Mouse (Mus musculus) kidney, embryonic 15.5 days (tissue): ENCODE results near the gene Nptn. TPM values are rescaled to one million over a fixed set of nuclear protein-coding genes. Genes with fewer than 3 reads are reported as not detected.

ENCODE experiments used
- ATAC-seq: fragments of 200-750 bp; cut with Nextera tagmentation; replicated peaks from 2 replicates; pipeline ENCODE4 v1.8.0; 2017; ENCODE audit warnings: moderate TSS enrichment; ENCODE audit not compliant: low FRiP score
- H3K27ac ChIP-seq: fragments of 300-500 bp; sonication (generic); 2 replicates; pipeline ENCODE4 v1.5.1; 2015; ENCODE audit warnings: mild to moderate bottlenecking, inconsistent platforms
- H3K27me3 ChIP-seq: fragments of 300-500 bp; sonication (generic); 2 replicates; pipeline ENCODE4 v1.6.1; 2015; ENCODE audit warnings: inconsistent platforms
- H3K36me3 ChIP-seq: fragments of 300-500 bp; sonication (generic); 2 replicates; pipeline ENCODE4 v1.6.1; 2015; ENCODE audit warnings: inconsistent platforms
- H3K4me1 ChIP-seq: fragments of 300-500 bp; sonication (generic); 2 replicates; pipeline ENCODE4 v1.6.1; 2015; ENCODE audit warnings: inconsistent platforms
- H3K4me2 ChIP-seq: fragments of 300-500 bp; sonication (generic); 2 replicates; pipeline ENCODE4 v1.6.1; 2015; ENCODE audit warnings: moderate library complexity, mild to moderate bottlenecking, inconsistent platforms
- H3K4me3 ChIP-seq: fragments of 300-500 bp; sonication (generic); replicated peaks from 2 replicates; pipeline ENCODE4 v1.5.1; 2015; ENCODE audit warnings: mild to moderate bottlenecking, inconsistent platforms
- H3K9ac ChIP-seq: fragments of 300-500 bp; sonication (generic); 2 replicates; pipeline ENCODE4 v1.6.1; 2015; ENCODE audit warnings: mild to moderate bottlenecking, inconsistent platforms
- H3K9me3 ChIP-seq: fragments of 300-500 bp; sonication (generic); replicated peaks from 2 replicates; pipeline ENCODE4 v1.6.1; 2016; ENCODE audit warnings: inconsistent platforms
- WGBS: fragments of 180-500 bp; shearing (Covaris S2); methylation state at CpG from one replicate; pipeline ENCODE4 v1.1.7; 2015; ENCODE audit warnings: mixed read lengths; 5-methylcytosine and 5-hydroxymethylcytosine counted together
- polyA plus RNA-seq: library from polyadenylated mRNA; unstranded; fragments of >200 nt; fragmentation: Nextera tagmentation; extraction: Ambion mirVana; gene quantifications from 2 replicates; pipeline ENCODE4 v1.2.1, GENCODE M21; 2015

The Nptn gene
- polyA plus RNA-seq: 124 and 136 TPM in 2 replicates

GRCm38 (mm10) chr9:58581958-58582540, at the start of gene Nptn:
Gene Nptn (plus strand): TSS chr9:58582240.
- H3K4me3 ChIP-seq: peak within 1 kb of the TSS; percentile 95
- H3K36me3 ChIP-seq: no peaks in the 10 kb centered on the region
- ATAC-seq: peak; percentile 97
- 2% methylated on average over 42 of the region's 56 CpGs for WGBS
- H3K9me3 ChIP-seq: no peaks in the 10 kb centered on the region
- peak within 1 kb of the TSS; percentile 98 for H3K27ac ChIP-seq
- peak within 1 kb of the TSS; percentile 96 for H3K9ac ChIP-seq
- peak within 1 kb of the TSS; percentile 77 for H3K4me2 ChIP-seq
- no peaks in the 10 kb centered on the region for H3K27me3 ChIP-seq
- peaks cover 19% of the 10 kb centered on the region for H3K4me1 ChIP-seq

DNA sequence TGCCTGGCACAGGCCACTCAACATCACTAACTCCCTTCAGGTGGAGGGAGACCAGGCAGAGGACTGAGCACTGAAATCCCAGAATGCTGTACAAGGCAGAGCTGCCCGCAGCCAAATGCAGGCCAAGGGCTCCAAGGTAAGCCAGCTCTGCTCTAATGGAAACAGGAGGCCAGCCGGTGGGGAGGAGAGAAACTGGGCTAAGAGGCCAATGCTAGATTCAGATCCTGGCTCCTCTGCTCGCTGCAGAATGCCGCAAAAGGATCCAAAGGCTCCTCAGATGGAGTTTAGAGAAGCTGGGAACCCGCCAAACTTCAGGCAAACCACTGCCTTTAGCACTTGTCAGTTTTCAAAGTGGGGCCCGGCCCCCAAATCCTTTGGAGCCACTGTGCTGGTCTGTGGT, 48.7 kb upstream of the Nptn start:
- H3K27ac ChIP-seq: no peak overlapping the region
- WGBS: 94% methylated on average over 6 of the region's 6 CpGs
- H3K4me1 ChIP-seq: no peaks in the 10 kb centered on the region; the same call in 1 of the 2 replicates
- no peak overlapping the region for H3K4me3 ChIP-seq
- H3K36me3 ChIP-seq: peaks cover 64% of the 10 kb centered on the region
- H3K4me2 ChIP-seq: no peak overlapping the region
- no peak overlapping the region for H3K9ac ChIP-seq
- ATAC-seq: no peak
- no peaks in the 10 kb centered on the region for H3K27me3 ChIP-seq
- no peaks in the 10 kb centered on the region for H3K9me3 ChIP-seq

DNA sequence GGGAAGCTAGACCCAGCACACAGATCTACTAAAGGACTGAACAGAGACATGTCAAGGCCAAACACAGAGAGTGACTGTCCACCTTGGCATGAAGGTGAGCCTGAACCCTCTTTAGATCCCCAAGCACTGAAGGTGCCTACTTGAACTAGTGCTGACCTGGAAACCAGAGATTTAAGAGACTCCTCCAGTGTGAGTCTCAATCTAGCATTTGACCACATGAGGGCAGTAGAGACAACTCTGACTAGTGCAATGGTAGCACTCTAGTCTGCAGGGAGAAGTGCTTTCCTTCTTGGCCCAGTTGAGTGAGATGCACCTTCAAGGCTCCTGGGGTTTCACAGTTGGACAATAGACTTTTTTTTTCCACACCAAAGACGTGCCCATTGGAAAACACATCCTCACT, 47.3 kb upstream of the Nptn start:
- ATAC-seq: no peak
- H3K36me3 ChIP-seq: peaks cover 63% of the 10 kb centered on the region
- WGBS: 60% methylated on average over 1 of the region's 1 CpGs
- no peaks in the 10 kb centered on the region for H3K27me3 ChIP-seq
- no peaks in the 10 kb centered on the region for H3K9me3 ChIP-seq
- no peak overlapping the region for H3K9ac ChIP-seq
- H3K27ac ChIP-seq: no peak overlapping the region
- no peak overlapping the region for H3K4me3 ChIP-seq
- H3K4me1 ChIP-seq: no peaks in the 10 kb centered on the region
- no peak overlapping the region for H3K4me2 ChIP-seq

DNA sequence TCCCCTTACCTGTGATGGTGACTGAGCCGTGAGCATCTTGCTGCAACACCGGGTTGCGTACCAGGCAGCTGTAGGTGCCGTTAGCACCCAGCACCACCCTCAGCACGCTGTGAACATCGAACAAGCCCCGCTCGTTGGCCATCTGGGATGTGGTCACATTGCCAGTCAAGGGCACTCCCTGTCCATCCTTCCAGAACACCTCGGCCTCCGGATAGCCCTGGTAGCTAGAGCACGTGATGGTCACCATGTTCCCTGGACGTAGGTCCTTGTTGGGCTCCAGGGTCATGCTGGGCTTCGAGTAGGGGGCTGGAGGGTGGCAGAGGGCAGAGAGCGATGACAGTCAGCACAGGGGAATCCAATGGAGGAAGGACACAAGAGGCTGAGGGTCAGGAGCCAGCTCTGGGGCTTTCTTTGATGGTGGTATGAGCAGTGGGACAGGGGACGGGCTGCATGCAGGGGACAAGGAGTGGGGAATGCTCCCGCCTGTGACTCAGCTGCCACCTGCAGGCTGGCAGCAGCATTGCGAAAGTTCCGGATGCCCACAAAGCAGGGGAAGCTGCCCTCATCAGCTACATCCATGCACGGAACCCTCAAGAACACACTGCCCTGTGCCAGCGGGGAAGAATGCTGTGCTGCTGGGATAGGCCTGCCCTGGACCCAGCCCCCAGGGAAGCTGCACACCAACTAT, 46.4 kb upstream of the Nptn start:
- Histone ChIP-seq H3K9ac (no peak overlapping the region), H3K27me3 (no peaks in the 10 kb centered on the region), H3K4me1 (no peaks in the 10 kb centered on the region), H3K36me3 (peaks cover 57% of the 10 kb centered on the region), H3K9me3 (no peaks in the 10 kb centered on the region), H3K27ac (no peak overlapping the region), H3K4me2 (no peak overlapping the region), H3K4me3 (no peak overlapping the region)
- whole genome bisulfite sequencing: 81% methylated on average over 20 of the region's 20 CpGs
- 0 out of 2 replicates have a peak, but pooled peaks have one; percentile 25 for ATAC-seq

GRCm38 (mm10) chr9:58537774-58538173, 44.3 kb upstream of the Nptn start:
- peaks cover 13% of the 10 kb centered on the region for H3K4me1 ChIP-seq
- H3K9ac ChIP-seq: no peak overlapping the region
- H3K4me3 ChIP-seq: no peak overlapping the region
- no peak overlapping the region for H3K4me2 ChIP-seq
- 83% methylated on average over 3 of the region's 3 CpGs for WGBS
- no peak overlapping the region for H3K27ac ChIP-seq
- H3K27me3 ChIP-seq: no peaks in the 10 kb centered on the region
- ATAC-seq: no peak
- H3K9me3 ChIP-seq: no peaks in the 10 kb centered on the region
- peaks cover 38% of the 10 kb centered on the region for H3K36me3 ChIP-seq

DNA sequence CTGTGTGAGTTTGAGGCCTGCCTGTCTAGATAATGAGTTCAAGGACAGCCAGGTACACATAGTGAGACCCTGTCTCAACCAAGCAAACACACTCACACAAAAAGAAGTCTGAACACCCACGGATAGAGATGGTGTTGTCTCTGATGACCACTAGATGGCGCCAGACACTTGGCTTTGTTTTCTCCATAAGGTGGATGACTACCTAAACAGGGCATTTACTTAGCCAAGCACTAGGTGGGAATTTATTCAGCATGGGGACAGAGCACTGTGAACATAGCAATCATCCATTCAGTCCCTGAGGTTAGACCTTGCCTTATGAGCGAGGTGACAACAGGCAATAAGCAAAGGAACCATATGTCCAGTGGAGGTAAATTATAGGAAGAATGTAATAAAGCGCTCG, 42.2 kb upstream of the Nptn start:
- WGBS: 42% methylated on average over 5 of the region's 5 CpGs
- peaks cover 25% of the 10 kb centered on the region for H3K36me3 ChIP-seq
- no peak overlapping the region for H3K9ac ChIP-seq
- ATAC-seq: 0 out of 2 replicates have a peak, but pooled peaks have one; percentile 22
- no peak overlapping the region for H3K4me2 ChIP-seq
- no peaks in the 10 kb centered on the region for H3K9me3 ChIP-seq
- no peak overlapping the region for H3K27ac ChIP-seq
- H3K4me3 ChIP-seq: no peak overlapping the region
- no peaks in the 10 kb centered on the region for H3K27me3 ChIP-seq
- peaks cover 13% of the 10 kb centered on the region for H3K4me1 ChIP-seq

DNA sequence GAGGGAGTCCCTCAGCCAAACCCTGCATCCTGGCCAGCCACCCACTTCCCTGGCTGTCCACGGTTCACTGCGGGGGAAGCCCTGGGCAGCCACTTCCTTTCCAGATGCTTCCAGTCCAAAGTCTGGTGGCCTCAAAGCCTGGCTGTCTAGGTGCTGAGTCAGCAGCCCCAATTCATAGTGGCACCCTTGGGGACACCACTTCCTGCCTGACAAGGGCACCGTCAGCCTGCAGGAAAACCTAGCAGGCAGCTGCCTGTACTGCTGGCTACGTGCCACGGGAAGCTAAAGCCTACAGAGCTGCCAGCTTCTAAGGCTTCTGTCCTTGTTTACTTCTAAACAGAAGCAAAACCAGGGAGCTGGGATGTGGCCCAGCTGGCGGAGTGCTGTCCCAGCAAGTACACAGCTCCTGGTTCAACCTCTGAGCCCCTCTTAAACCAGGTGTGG, 40.1 kb upstream of the Nptn start:
- peak overlapping the region; percentile 48 for H3K27ac ChIP-seq
- H3K9ac ChIP-seq: no peak overlapping the region
- peak; percentile 64; the same call in 1 of the 2 replicates for ATAC-seq
- peaks cover 19% of the 10 kb centered on the region for H3K36me3 ChIP-seq
- WGBS: 46% methylated on average over 6 of the region's 6 CpGs
- H3K4me3 ChIP-seq: no peak overlapping the region
- peaks cover 13% of the 10 kb centered on the region for H3K4me1 ChIP-seq
- H3K4me2 ChIP-seq: peak overlapping the region; percentile 5; the same call in 1 of the 2 replicates
- no peaks in the 10 kb centered on the region for H3K9me3 ChIP-seq
- no peaks in the 10 kb centered on the region for H3K27me3 ChIP-seq

DNA sequence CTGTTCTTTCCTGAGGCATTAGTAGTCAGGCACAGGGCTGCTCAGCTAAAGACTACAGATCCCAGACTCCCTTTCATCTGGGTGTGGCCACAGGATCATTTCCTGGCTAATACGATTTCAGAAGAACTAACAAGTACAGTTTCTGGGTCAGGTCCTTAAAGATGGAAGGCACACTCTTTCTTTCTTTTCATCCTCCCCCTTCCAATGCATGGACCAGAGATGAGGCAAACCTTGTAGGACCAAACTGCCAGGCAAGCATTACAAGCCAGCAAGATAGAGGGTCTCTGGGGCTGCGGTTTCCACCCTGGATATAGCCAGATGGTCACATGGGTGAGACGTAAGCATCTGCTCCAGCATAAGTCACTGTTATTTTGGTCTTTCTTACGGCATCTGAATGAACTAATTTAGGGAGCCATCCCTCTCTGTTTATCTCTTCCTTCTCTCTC, 37.1 kb upstream of the Nptn start:
- Histone ChIP-seq H3K27ac (no peak overlapping the region), H3K36me3 (no peaks in the 10 kb centered on the region; the same call in 1 of the 2 replicates), H3K9ac (no peak overlapping the region), H3K4me3 (no peak overlapping the region), H3K4me1 (peaks cover 30% of the 10 kb centered on the region), H3K9me3 (no peaks in the 10 kb centered on the region), H3K27me3 (no peaks in the 10 kb centered on the region), H3K4me2 (peak overlapping the region; percentile 32)
- no peak for ATAC-seq
- WGBS: 71% methylated on average over 4 of the region's 4 CpGs

DNA sequence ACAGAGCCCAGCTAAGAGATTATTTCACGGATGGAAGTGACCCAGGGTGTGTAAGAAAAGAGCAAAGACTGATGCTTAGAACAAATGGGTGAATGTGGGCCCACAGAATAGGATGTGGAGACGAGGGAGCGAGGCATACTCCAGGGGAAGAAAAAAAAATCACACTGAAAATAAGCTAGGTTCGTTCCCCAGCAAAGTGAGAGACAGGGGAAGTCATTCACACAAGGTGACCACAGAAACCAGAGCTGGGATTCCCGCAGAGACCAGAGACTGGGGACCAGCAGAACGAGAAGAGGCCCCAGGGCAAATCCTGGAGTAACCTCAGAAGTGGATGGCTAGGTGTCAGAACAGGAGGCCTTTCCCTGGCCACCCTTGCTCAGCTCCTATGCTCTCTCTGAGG, 36.6 kb upstream of the Nptn start:
- no peak overlapping the region for H3K27ac ChIP-seq
- no peaks in the 10 kb centered on the region for H3K36me3 ChIP-seq
- no peaks in the 10 kb centered on the region for H3K9me3 ChIP-seq
- H3K4me2 ChIP-seq: no peak overlapping the region
- H3K4me1 ChIP-seq: peaks cover 31% of the 10 kb centered on the region
- no peak overlapping the region for H3K4me3 ChIP-seq
- WGBS: 72% methylated on average over 6 of the region's 6 CpGs
- H3K27me3 ChIP-seq: no peaks in the 10 kb centered on the region
- ATAC-seq: no peak
- no peak overlapping the region for H3K9ac ChIP-seq

GRCm38 (mm10) chr9:58546630-58547360, 35.2 kb upstream of the Nptn start:
- 81% methylated on average over 11 of the region's 11 CpGs for WGBS
- Histone ChIP-seq H3K27me3 (no peaks in the 10 kb centered on the region), H3K27ac (no peak overlapping the region), H3K36me3 (no peaks in the 10 kb centered on the region), H3K9ac (no peak overlapping the region), H3K4me3 (no peak overlapping the region), H3K4me2 (no peak overlapping the region), H3K9me3 (no peaks in the 10 kb centered on the region), H3K4me1 (peaks cover 22% of the 10 kb centered on the region)
- ATAC-seq: no peak

DNA sequence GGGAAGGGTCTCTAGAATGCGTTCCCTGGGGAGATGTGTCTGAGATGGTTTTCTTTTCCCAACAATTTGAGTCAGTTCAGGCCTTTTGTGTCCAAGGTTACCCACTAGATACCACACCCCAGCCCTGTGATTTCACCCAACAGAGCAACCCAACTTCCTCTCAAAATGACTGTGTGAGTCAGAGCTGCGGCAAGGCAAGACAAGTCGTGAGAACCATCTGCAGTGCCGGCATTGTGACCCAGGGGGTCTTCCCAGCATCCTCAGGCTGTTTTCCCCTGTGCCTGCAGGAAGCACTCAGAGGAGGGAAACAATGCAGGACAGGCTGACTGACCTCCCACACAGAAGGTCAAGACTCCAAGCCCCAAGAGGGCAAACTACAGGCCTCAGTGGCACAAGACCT, 33.1 kb upstream of the Nptn start:
- no peak for ATAC-seq
- H3K36me3 ChIP-seq: no peaks in the 10 kb centered on the region
- H3K9ac ChIP-seq: no peak overlapping the region
- H3K4me2 ChIP-seq: no peak overlapping the region
- no peaks in the 10 kb centered on the region for H3K9me3 ChIP-seq
- no peak overlapping the region for H3K4me3 ChIP-seq
- WGBS: 57% methylated on average over 4 of the region's 4 CpGs
- H3K27ac ChIP-seq: no peak overlapping the region
- H3K4me1 ChIP-seq: peaks cover 27% of the 10 kb centered on the region
- H3K27me3 ChIP-seq: no peaks in the 10 kb centered on the region

DNA sequence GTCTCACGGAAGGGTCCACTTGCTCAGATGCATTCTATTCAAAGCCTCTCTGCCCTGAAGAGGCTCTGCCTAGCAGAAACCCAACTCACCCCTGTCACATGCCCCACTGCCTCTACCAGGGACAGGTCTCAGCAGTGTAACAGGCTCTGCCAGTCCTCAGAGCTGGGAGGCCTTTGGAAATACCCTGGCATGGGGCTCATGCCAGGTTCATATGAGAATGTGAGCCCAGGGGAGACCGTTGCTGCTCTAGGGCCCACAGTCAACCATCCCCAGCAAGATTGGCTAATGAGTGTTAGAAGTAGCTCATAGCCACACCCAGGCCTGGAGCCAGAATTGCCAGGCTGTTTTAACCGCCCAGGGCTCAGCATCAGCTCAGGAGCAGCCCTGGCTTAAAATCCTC, 32.3 kb upstream of the Nptn start:
- H3K9me3 ChIP-seq: no peaks in the 10 kb centered on the region
- no peak overlapping the region for H3K9ac ChIP-seq
- no peak overlapping the region for H3K4me2 ChIP-seq
- H3K36me3 ChIP-seq: no peaks in the 10 kb centered on the region
- no peak overlapping the region for H3K27ac ChIP-seq
- H3K4me1 ChIP-seq: peaks cover 35% of the 10 kb centered on the region
- H3K4me3 ChIP-seq: no peak overlapping the region
- no peaks in the 10 kb centered on the region for H3K27me3 ChIP-seq
- ATAC-seq: no peak
- 72% methylated on average over 3 of the region's 3 CpGs for WGBS
